Mouse (Mus musculus): ENCODE measurements around the gene Rnf181. TPM values are rescaled to one million over a fixed set of nuclear protein-coding genes. Genes with fewer than 3 reads are reported as not detected.

The Rnf181 gene
- polyA plus RNA-seq, 1 experiment from 2014 or later = 122 TPM

DNA sequence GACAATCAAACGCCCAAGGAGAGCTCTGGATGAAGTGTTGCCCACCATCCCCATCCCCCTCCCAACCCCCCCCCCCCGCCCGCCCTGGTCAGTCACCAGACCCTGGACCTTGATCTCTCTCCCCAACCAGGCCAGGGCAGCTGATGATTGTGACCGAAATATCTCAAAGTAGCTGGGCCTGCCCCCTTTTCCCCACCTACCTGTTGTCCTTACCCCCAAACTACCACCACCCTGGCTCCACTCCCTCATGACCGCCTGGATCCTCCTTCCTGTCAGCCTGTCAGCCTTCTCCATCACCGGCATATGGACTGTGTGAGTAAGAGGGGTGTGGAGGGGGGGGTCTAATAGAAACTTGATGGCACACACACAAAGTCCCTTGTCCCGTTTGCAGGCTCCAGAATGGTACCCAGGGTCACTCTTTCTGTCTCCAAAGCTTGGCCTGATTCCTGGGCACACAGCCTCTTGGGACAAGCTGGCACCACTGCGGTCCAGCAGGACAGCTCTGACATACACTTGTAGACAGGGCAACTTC is 10.7 kb downstream of the Rnf181 start:
- H3K27ac ChIP-seq = no peak overlapping the region

DNA sequence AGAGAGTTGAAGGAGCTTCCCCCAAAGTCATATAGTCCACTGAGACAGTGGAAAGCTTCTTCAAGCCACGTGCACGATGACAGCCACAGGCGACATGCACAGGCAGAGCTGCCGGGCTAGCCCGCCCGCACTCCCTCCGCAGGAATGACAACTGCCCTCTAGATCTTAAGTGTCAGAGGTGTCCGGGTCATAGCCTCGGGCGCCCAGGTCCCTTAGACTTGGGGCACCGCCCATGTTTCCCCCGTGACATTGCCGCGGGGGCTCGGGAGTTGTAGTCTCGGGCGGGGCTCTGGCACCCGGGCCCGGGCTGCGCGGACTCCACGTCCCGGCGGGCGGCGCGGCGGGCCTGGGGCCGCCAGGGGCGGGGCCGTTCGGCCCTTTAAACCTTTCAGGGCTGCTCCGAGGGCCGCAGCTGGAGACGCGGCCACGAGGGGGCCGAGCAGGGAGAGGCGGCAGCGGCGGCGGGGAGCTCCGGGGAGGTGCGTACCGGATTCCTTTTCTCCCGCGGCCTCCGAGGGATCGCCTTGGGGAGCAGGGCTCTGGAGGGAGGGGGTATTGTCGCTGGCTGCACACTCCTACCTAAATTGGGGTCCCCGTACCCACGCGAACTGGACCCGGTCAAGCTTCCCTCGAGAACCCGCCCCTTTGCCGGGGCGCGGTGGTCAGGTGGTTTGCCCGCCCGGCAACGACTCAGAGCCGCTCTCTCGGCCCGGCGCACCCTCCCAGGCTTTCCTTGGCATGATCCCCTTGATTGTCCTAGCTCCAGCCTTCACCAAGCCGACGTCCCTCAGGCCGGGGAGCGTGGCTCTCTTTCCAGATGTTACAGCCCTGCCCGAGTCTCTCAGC is 11.5 kb downstream of the Rnf181 start, which contains the start of gene Tmem150a:
TSS of gene Tmem150a (plus strand) at position 382 of the 846 bp plus-strand sequence.
- Histone ChIP-seq H3K27ac (no peak within 1 kb of the TSS), H3K9ac (peak within 1 kb of the TSS; percentile 60), H3K36me3 (no peaks in the 10 kb centered on the region; the same call in 1 of the 2 replicates), H3K4me3 (replicated peaks) (peak within 1 kb of the TSS; percentile 55), H3K9me3 (no peaks in the 10 kb centered on the region), H3K4me1 (replicated peaks) (peaks cover 28% of the 10 kb centered on the region), H3K27me3 (replicated peaks) (no peaks in the 10 kb centered on the region), H3K4me2 (replicated peaks) (peak within 1 kb of the TSS; percentile 87)
- peak; percentile 92 for ATAC-seq
- WGBS = under 1% methylated on average over 71 of the region's 71 CpGs

More for the DNA sequence above, 10.7 kb downstream of the Rnf181 start:
- 0 out of 2 replicates have a peak, but pooled peaks have one; percentile 1 for ATAC-seq
- Histone ChIP-seq H3K4me2 (replicated peaks) (peak overlapping the region; percentile 87), H3K4me1 (replicated peaks) (peaks cover 36% of the 10 kb centered on the region), H3K4me3 (replicated peaks) (peak overlapping the region; percentile 55), H3K36me3 (no peaks in the 10 kb centered on the region; the same call in 1 of the 2 replicates), H3K9me3 (no peaks in the 10 kb centered on the region), H3K9ac (peak overlapping the region; percentile 60), H3K27me3 (replicated peaks) (no peaks in the 10 kb centered on the region)
- 36% methylated on average over 8 of the region's 8 CpGs for WGBS

DNA sequence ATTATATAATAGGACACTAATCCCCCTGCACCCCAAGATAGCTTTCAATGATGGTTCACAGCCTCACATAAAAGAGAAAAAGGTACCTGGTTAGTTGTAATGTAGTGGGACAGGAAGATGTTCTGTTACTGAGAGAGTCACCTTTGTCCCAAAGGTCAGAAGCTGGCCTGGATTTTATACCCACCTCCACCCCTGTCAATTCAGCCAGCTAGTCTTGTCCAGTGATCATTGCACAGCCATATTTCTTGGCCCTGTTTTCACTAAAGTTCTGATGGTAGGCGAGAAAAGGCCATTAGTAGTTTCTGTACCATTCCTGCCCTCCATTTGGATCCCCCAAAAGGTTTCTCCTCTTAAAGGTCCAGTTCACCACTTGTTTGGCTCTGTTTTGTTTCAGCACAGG is 12.7 kb downstream of the Rnf181 start:
- Histone ChIP-seq H3K4me1 (replicated peaks) (peaks cover 24% of the 10 kb centered on the region), H3K9ac (no peak overlapping the region), H3K36me3 (no peaks in the 10 kb centered on the region; the same call in 1 of the 2 replicates), H3K27me3 (replicated peaks) (no peaks in the 10 kb centered on the region), H3K4me3 (replicated peaks) (no peak overlapping the region), H3K9me3 (no peaks in the 10 kb centered on the region), H3K27ac (no peak overlapping the region), H3K4me2 (replicated peaks) (no peak overlapping the region)
- 76% methylated on average over 1 of the region's 1 CpGs for WGBS
- no peak for ATAC-seq

DNA sequence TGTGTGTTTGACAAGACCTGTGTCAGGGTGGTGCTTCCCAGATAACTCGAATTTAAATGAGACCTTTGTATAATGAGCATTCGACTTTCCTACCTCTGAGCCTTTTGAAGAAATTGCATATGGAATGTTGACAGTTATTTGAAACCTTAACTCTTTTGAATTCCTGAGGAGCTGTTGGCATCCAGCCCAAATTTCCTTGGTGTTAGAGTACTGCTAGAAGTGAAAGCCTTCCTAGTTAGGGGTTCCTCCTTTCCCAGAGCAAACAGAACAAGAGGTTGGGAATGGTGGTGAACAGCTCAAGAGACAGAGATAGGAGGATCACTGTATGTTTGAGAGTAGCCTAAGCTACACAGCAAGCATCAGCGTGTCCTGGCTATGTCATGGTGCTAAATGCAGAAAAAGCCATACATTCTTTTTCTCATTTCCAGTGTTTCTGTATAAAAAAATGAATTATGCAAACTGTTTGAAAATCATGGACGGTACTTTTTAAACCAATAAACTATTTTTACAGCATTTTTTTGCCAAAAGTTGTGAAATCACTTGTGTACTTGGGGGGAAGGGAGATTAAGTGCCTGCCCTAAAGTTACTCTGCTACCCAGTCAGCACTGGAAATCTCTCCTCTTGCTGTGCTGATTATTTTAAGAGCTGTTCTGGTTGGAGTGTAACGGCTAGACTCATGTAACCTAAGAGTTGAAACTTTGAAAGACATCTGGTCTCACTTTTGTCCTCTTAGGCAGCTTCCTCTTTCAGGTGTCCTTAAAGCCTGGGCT is 13.9 kb downstream of the Rnf181 start:
- Histone ChIP-seq H3K27me3 (replicated peaks) (no peaks in the 10 kb centered on the region), H3K36me3 (peaks cover 7% of the 10 kb centered on the region; the same call in 1 of the 2 replicates), H3K4me2 (replicated peaks) (no peak overlapping the region), H3K4me1 (replicated peaks) (peaks cover 31% of the 10 kb centered on the region), H3K4me3 (replicated peaks) (no peak overlapping the region), H3K27ac (no peak overlapping the region), H3K9ac (no peak overlapping the region), H3K9me3 (no peaks in the 10 kb centered on the region)
- 69% methylated on average over 5 of the region's 5 CpGs for WGBS
- no peak for ATAC-seq

DNA sequence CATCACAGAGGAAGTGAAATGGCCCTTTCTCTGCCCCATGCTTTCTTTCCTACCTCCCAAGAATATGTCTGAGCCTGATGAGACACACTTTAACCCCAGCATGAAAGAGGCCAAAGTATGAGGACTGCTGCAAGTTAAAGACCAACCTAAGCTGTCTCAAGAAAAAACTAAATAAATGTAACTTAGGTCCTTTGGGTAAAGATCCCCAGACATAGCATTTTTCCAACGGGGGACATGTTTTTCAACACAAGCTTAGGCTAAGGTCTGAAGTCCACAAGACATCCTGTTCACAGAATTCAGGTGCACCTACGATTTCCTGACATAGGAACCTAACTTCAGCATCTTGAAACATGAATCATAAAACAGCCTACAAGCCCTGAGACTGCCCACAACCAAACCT is 16.5 kb downstream of the Rnf181 start:
- H3K36me3 ChIP-seq = peaks cover 7% of the 10 kb centered on the region; the same call in 1 of the 2 replicates
- H3K27me3 ChIP-seq (replicated peaks) = no peaks in the 10 kb centered on the region
- H3K9ac ChIP-seq = no peak overlapping the region
- ATAC-seq = no peak
- H3K27ac ChIP-seq = no peak overlapping the region
- H3K4me3 ChIP-seq (replicated peaks) = no peak overlapping the region
- WGBS = 90% methylated on average over 2 of the region's 2 CpGs
- H3K4me1 ChIP-seq (replicated peaks) = peaks cover 15% of the 10 kb centered on the region; the same call in 1 of the 2 replicates
- no peaks in the 10 kb centered on the region for H3K9me3 ChIP-seq
- no peak overlapping the region for H3K4me2 ChIP-seq (replicated peaks)

DNA sequence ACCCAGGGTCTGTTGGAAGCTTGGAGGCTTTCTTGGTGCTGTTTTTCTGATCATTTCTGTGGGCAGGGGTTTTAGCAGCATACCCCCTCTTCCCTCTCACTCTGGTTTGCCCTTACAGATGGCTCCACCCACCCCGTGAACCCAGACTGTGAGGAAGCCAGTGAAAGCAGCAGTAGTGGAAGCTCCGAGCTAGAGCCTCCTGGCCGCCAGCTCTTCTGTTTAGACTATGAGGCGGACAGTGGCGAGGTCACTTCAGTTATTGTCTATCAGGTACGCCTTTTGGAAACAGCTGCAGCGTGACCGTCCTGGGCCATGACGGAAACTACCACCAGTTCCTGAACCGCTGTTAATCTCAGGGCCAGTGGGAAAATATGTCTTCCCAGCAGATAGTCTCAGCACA is 18.3 kb downstream of the Rnf181 start:
- Histone ChIP-seq H3K4me3 (replicated peaks) (peak overlapping the region; percentile 81; the same call in 1 of the 2 replicates), H3K9ac (0 out of 2 replicates have a peak overlapping the region, but pooled peaks have one; percentile 6), H3K27ac (no peak overlapping the region), H3K4me1 (replicated peaks) (peaks cover 17% of the 10 kb centered on the region), H3K27me3 (replicated peaks) (no peaks in the 10 kb centered on the region), H3K36me3 (peaks cover 7% of the 10 kb centered on the region; the same call in 1 of the 2 replicates), H3K4me2 (replicated peaks) (peak overlapping the region; percentile 82), H3K9me3 (no peaks in the 10 kb centered on the region)
- ATAC-seq = no peak
- 71% methylated on average over 10 of the region's 10 CpGs for WGBS

DNA sequence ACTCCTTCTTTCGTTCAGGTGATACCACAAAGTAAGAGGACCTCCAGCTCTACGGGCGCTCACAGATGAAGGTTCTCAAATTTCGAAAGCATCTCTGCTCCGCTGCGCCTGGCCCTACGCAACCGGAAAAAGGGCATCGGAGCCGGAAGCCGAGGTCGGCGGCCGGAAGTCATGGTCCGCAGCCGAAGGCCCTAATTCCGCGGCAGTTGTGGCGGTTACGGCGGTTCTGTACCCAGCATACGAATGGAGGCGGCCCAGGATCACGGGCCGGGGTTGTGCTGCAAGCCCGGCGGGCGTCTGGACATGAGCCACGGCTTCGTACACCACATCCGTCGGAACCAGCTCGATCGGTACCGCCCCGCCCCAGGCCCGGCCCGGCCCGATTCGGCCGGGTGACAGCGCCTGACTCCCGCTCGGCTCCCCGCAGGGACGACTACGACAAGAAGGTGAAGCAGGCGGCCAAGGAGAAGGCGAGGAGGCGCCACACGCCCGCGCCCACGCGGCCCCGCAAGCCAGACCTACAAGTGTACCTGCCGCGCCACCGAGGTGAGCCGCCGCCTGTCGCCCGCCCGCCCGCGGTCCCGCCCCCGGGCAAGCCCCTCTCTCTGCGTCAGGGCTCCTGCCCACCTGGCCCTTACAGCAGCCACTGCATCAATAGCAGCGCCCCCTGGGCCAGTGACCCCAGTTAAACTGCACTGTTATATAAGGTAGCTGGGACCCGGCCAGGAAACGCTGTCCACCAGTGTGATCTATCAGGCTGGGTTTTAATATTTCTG is 19.4 kb downstream of the Rnf181 start, which contains the start of gene 0610030E20Rik:
TSS of gene 0610030E20Rik (plus strand) at position 152 of the 776 bp plus-strand sequence.
- H3K36me3 ChIP-seq = peaks cover 7% of the 10 kb centered on the region; the same call in 1 of the 2 replicates
- H3K27ac ChIP-seq = peak within 1 kb of the TSS; percentile 90
- no peaks in the 10 kb centered on the region for H3K9me3 ChIP-seq
- H3K4me2 ChIP-seq (replicated peaks) = peak within 1 kb of the TSS; percentile 82
- H3K4me1 ChIP-seq (replicated peaks) = peaks cover 17% of the 10 kb centered on the region
- WGBS = under 1% methylated on average over 72 of the region's 72 CpGs
- peak within 1 kb of the TSS; percentile 86 for H3K9ac ChIP-seq
- peak within 1 kb of the TSS; percentile 81 for H3K4me3 ChIP-seq (replicated peaks)
- no peaks in the 10 kb centered on the region for H3K27me3 ChIP-seq (replicated peaks)
- ATAC-seq = peak; percentile 80

DNA sequence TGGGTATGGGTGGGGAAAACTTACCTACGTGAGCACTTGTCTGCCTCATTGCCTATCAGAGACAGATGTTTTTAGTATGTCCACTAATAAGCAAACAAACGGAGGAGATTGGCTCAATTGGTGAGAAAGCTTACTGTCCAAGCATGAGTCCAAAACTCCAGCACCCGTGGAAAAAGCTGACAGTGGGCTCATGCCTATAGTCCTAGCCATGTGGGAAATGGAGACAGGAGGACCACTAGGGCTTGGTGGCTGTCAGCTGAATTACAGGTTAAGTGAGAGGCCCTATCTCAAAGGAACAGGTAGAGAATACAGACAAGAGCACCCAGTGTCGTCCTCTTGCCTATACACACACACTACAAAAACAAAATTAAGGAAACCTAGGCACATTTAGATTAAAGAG is 20.5 kb downstream of the Rnf181 start:
- no peak overlapping the region; the same call in 1 of the 2 replicates for H3K4me2 ChIP-seq (replicated peaks)
- H3K9me3 ChIP-seq = no peaks in the 10 kb centered on the region
- H3K9ac ChIP-seq = no peak overlapping the region
- peaks cover 7% of the 10 kb centered on the region; the same call in 1 of the 2 replicates for H3K36me3 ChIP-seq
- WGBS = 83% methylated on average over 4 of the region's 4 CpGs
- H3K27me3 ChIP-seq (replicated peaks) = no peaks in the 10 kb centered on the region
- no peak for ATAC-seq
- H3K27ac ChIP-seq = no peak overlapping the region
- peaks cover 17% of the 10 kb centered on the region for H3K4me1 ChIP-seq (replicated peaks)
- H3K4me3 ChIP-seq (replicated peaks) = no peak overlapping the region

DNA sequence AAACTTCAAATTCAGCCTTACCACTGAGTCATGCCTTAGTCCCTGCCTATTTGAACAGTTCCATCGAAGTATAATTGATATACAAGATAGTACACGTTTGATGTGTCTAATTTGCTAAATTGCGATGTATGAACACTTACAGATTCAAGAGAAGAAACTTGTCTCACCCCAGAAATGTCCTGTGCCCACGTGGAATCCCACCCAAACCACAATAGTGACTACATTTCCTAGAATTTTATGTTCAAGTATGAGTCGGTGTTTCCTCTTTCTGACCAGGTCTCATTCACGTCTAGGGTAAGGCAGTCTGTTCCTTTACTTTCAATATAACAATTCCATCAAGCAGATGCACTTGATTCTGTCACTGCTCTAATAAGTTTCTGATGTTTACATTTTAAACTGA is 21.1 kb downstream of the Rnf181 start:
- H3K4me1 ChIP-seq (replicated peaks) = peaks cover 17% of the 10 kb centered on the region
- no peaks in the 10 kb centered on the region for H3K9me3 ChIP-seq
- H3K4me3 ChIP-seq (replicated peaks) = no peak overlapping the region
- H3K27ac ChIP-seq = no peak overlapping the region
- no peak overlapping the region for H3K9ac ChIP-seq
- no peaks in the 10 kb centered on the region for H3K27me3 ChIP-seq (replicated peaks)
- H3K4me2 ChIP-seq (replicated peaks) = peak overlapping the region; percentile 83
- no peak for ATAC-seq
- peaks cover 7% of the 10 kb centered on the region; the same call in 1 of the 2 replicates for H3K36me3 ChIP-seq
- 46% methylated on average over 6 of the region's 6 CpGs for WGBS

DNA sequence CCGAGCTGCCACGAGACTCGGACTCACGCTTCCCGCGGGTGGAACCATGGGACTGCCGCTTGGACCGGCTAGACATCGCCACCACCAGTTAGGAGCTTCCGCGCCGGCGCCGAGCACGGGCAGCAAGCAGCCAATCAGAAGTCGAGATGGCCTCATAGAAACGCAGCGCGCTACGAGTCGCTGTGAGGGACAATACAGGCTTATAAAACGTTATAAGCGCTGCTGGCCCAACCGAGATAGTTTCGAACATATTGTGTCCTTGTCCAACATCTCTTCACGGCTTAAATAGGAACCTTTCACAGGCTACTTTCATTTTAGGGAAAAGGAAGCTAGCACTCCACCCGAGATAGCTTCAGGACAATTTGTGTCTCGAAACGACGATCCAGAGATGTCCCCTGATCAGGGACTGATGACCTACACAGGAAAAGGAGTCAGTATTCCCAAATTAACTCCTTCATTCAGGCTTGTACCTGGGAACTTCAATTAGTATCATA is 21.6 kb downstream of the Rnf181 start, which contains the start of gene Usp39:
TSS of gene Usp39 (minus strand) at position 111 of the 494 bp plus-strand sequence.
- Histone ChIP-seq H3K4me1 (replicated peaks) (peaks cover 17% of the 10 kb centered on the region), H3K27ac (peak within 1 kb of the TSS; percentile 51; the same call in 1 of the 2 replicates), H3K9me3 (no peaks in the 10 kb centered on the region), H3K4me3 (replicated peaks) (peak within 1 kb of the TSS; percentile 84), H3K4me2 (replicated peaks) (peak within 1 kb of the TSS; percentile 83), H3K9ac (peak within 1 kb of the TSS; percentile 84), H3K36me3 (peaks cover 7% of the 10 kb centered on the region; the same call in 1 of the 2 replicates), H3K27me3 (replicated peaks) (no peaks in the 10 kb centered on the region)
- WGBS = under 1% methylated on average over 30 of the region's 30 CpGs
- ATAC-seq = peak; percentile 87
